In the genomic region with DNA sequence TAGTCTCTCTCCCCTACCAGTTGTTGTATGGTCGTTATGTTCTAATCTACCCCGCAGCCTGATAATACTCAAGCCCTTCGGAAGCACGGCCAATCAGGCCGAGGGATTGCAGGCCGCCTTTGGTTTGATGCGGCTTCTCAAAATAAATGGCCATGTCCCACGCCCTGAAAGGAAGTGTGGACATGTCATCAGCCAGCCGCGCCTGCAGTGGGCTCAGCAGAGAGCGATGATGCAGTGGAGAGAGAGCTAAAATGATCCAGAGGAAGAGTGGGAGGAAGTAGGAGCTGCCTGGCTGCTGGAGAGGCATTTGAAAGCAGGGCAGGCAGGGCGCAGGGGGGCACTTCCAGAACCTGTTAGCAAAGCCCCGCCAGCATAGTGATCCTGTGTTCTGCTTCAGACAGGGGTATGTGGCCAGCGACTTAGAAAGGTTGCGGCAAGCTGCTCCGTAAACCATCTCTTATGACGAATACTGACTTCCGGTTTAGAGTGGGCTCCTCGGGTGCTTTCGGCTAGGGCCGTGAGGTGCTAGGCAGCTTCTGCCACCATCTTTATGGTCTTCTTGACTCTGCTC, we compare ENCODE assay signal across 8 mouse cellular contexts. TPM values are rescaled to one million over a fixed set of nuclear protein-coding genes. Genes with fewer than 3 reads are reported as not detected.
DNase-seq lines count a peak whose midpoint lies in the region; ATAC-seq and TF ChIP-seq lines count a peak whose summit lies in the region.

No protein-coding gene starts in this region.

- peaks cover 37% of the 10 kb centered on the region for H3K4me1 ChIP-seq in kidney, embryonic 15.5 days
- peaks cover 51% of the 10 kb centered on the region for H3K4me1 ChIP-seq in lung, embryonic 15.5 days
- H3K4me1 ChIP-seq in midbrain, postnatal 0 days (ENCODE audit: insufficient read depth, low read length) = no peaks in the 10 kb centered on the region; the same call in 1 of the 2 replicates

- no peak overlapping the region for H3K4me3 ChIP-seq in kidney, embryonic 15.5 days (replicated peaks)
- no peak overlapping the region for H3K4me3 ChIP-seq in lung, embryonic 15.5 days
- H3K4me3 ChIP-seq in midbrain, postnatal 0 days (ENCODE audit: low read depth, low read length) = no peak overlapping the region

- H3K4me2 ChIP-seq in kidney, embryonic 15.5 days = peak overlapping the region; percentile 17; the same call in 1 of the 2 replicates
- peak overlapping the region; percentile 11 for H3K4me2 ChIP-seq in lung, embryonic 15.5 days
- no peak overlapping the region for H3K4me2 ChIP-seq in midbrain, postnatal 0 days (ENCODE audit: low read depth, low read length, poor library complexity, severe bottlenecking)

- no peak for TF ChIP-seq CTCF in midbrain, postnatal 0 days (IDR thresholded peaks at IDR 0.05)

- no peak for ATAC-seq in kidney, embryonic 15.5 days (replicated peaks; ENCODE audit: low FRiP score)
- no peak for ATAC-seq in lung, embryonic 15.5 days (ENCODE audit: borderline replicate concordance, extremely low read depth, low FRiP score, low TSS enrichment)
- ATAC-seq in midbrain, postnatal 0 days (ENCODE audit: low FRiP score) = no peak

- H3K27me3 ChIP-seq in kidney, embryonic 15.5 days = no peaks in the 10 kb centered on the region
- H3K27me3 ChIP-seq in lung, embryonic 15.5 days = no peaks in the 10 kb centered on the region
- no peaks in the 10 kb centered on the region for H3K27me3 ChIP-seq in midbrain, postnatal 0 days (ENCODE audit: insufficient read depth, low read length)

- intact Hi-C loops in heart, postnatal 10 days (cut with DNase I) = loop anchor here (10.0 kb wide), 1 partner anchor 528 kb away; no protein-coding TSS in a partner anchor

- no peak overlapping the region for H3K27ac ChIP-seq in kidney, embryonic 15.5 days
- peak overlapping the region; percentile 4; the same call in 1 of the 2 replicates for H3K27ac ChIP-seq in lung, embryonic 15.5 days
- no peak overlapping the region for H3K27ac ChIP-seq in midbrain, postnatal 0 days (ENCODE audit: low read depth, low read length)

- peaks cover under 1% of the 10 kb centered on the region; the same call in 1 of the 2 replicates for H3K36me3 ChIP-seq in kidney, embryonic 15.5 days
- H3K36me3 ChIP-seq in lung, embryonic 15.5 days = no peaks in the 10 kb centered on the region
- H3K36me3 ChIP-seq in midbrain, postnatal 0 days (ENCODE audit: insufficient read depth, low read length) = no peaks in the 10 kb centered on the region

- DNase-seq in kidney, adult 8-10 months = no peak
- peak; percentile 59 for DNase-seq in T-cell, adult 2 months (ENCODE audit: low spot score)
- DNase-seq in heart, postnatal 10 days = peak; percentile 64 to 66
- DNase-seq in thymus, postnatal 14 days = peak; percentile 27
- DNase-seq in midbrain, postnatal 0 days (ENCODE audit: low spot score) = no peak
- DNase-seq in urinary bladder, adult 18-20 months (ENCODE audit: low spot score in 2 of 2) = no peak

- H3K9me3 ChIP-seq in kidney, embryonic 15.5 days (replicated peaks) = no peaks in the 10 kb centered on the region
- no peaks in the 10 kb centered on the region for H3K9me3 ChIP-seq in lung, embryonic 15.5 days
- no peaks in the 10 kb centered on the region for H3K9me3 ChIP-seq in midbrain, postnatal 0 days (ENCODE audit: low read length)

- WGBS in kidney, embryonic 15.5 days = 71% methylated on average over 21 of the region's 21 CpGs
- 65% methylated on average over 21 of the region's 21 CpGs for WGBS in lung, embryonic 15.5 days
- WGBS in midbrain, postnatal 0 days = 88% methylated on average over 21 of the region's 21 CpGs

- no peak overlapping the region for H3K9ac ChIP-seq in kidney, embryonic 15.5 days
- H3K9ac ChIP-seq in lung, embryonic 15.5 days = no peak overlapping the region
- no peak overlapping the region for H3K9ac ChIP-seq in midbrain, postnatal 0 days (replicated peaks; ENCODE audit: low read length, poor library complexity, severe bottlenecking)

RNA-seq across cellular contexts. Expression of a gene that starts 3.2 kb away (rescaled TPM):
- 11.3 and 12.3 TPM in 2 replicates for polyA plus RNA-seq in kidney, embryonic 15.5 days (2015; fragmentation: Nextera tagmentation; extraction: Ambion mirVana)
- total RNA-seq in heart, postnatal 10 days (2021) = 10 to 100 TPM; 14.5 to 16.9 TPM
- polyA plus RNA-seq in lung, embryonic 15.5 days (2015; fragmentation: Nextera tagmentation; extraction: Ambion mirVana) = 12.1 and 13.0 TPM in 2 replicates
- 45.3 and 47.1 TPM in 2 replicates for total RNA-seq in midbrain, postnatal 0 days (2014; rRNA removed)
- polyA plus RNA-seq in midbrain, postnatal 0 days (2015; fragmentation: Nextera tagmentation; extraction: Ambion mirVana) = 20.1 and 22.7 TPM in 2 replicates

RNA-seq across cellular contexts. Expression of a gene that starts 24.8 kb away (rescaled TPM):
- polyA plus RNA-seq in kidney, embryonic 15.5 days (2015; fragmentation: Nextera tagmentation; extraction: Ambion mirVana) = 42.6 and 45.9 TPM in 2 replicates
- total RNA-seq in heart, postnatal 10 days (2021) = 1 to 10 TPM; 4.9 to 5.1 TPM
- polyA plus RNA-seq in lung, embryonic 15.5 days (2015; fragmentation: Nextera tagmentation; extraction: Ambion mirVana) = 45.7 and 46.5 TPM in 2 replicates
- total RNA-seq in midbrain, postnatal 0 days (2014; rRNA removed) = 2.6 and 3.3 TPM in 2 replicates
- 4.2 and 5.8 TPM in 2 replicates for polyA plus RNA-seq in midbrain, postnatal 0 days (2015; fragmentation: Nextera tagmentation; extraction: Ambion mirVana)

RNA-seq across cellular contexts. Expression of a gene that starts 25.1 kb away (rescaled TPM):
- polyA plus RNA-seq in kidney, embryonic 15.5 days (2015; fragmentation: Nextera tagmentation; extraction: Ambion mirVana) = 85.6 and 87.7 TPM in 2 replicates
- total RNA-seq in heart, postnatal 10 days (2021) = 10 to 100 TPM; 50.0 to 54.3 TPM
- 85.7 and 86.6 TPM in 2 replicates for polyA plus RNA-seq in lung, embryonic 15.5 days (2015; fragmentation: Nextera tagmentation; extraction: Ambion mirVana)
- 8.8 and 16.8 TPM in 2 replicates for total RNA-seq in midbrain, postnatal 0 days (2014; rRNA removed)
- polyA plus RNA-seq in midbrain, postnatal 0 days (2015; fragmentation: Nextera tagmentation; extraction: Ambion mirVana) = 24.8 and 24.9 TPM in 2 replicates

RNA-seq across cellular contexts. Expression of a gene that starts 32.4 kb away (rescaled TPM):
- 2.4 and 2.5 TPM in 2 replicates for polyA plus RNA-seq in kidney, embryonic 15.5 days (2015; fragmentation: Nextera tagmentation; extraction: Ambion mirVana)
- total RNA-seq in heart, postnatal 10 days (2021) = under 1 TPM; 0.62 to 0.67 TPM
- 2.4 and 2.8 TPM in 2 replicates for polyA plus RNA-seq in lung, embryonic 15.5 days (2015; fragmentation: Nextera tagmentation; extraction: Ambion mirVana)
- total RNA-seq in midbrain, postnatal 0 days (2014; rRNA removed) = 6.1 and 11.0 TPM in 2 replicates
- polyA plus RNA-seq in midbrain, postnatal 0 days (2015; fragmentation: Nextera tagmentation; extraction: Ambion mirVana) = 7.8 and 8.4 TPM in 2 replicates

RNA-seq across cellular contexts. Expression of a gene that starts 47.0 kb away (rescaled TPM):
- 174 and 176 TPM in 2 replicates for polyA plus RNA-seq in kidney, embryonic 15.5 days (2015; fragmentation: Nextera tagmentation; extraction: Ambion mirVana)
- total RNA-seq in heart, postnatal 10 days (2021) = 10 to 100 TPM; 37.2 to 39.5 TPM
- 113 TPM in 2 replicates for polyA plus RNA-seq in lung, embryonic 15.5 days (2015; fragmentation: Nextera tagmentation; extraction: Ambion mirVana)
- 46.5 and 53.8 TPM in 2 replicates for total RNA-seq in midbrain, postnatal 0 days (2014; rRNA removed)
- 93.9 and 106 TPM in 2 replicates for polyA plus RNA-seq in midbrain, postnatal 0 days (2015; fragmentation: Nextera tagmentation; extraction: Ambion mirVana)

Comparison
In these comparisons a context has a peak if more than half of its experiments do, and no peak if none do; other contexts are left out.
1. DNase-seq: peak in T-cell, adult 2 months (single experiment), heart, postnatal 10 days (2 of 2) and thymus, postnatal 14 days (single experiment); none in kidney, adult 8-10 months (0 of 2), midbrain, postnatal 0 days (single experiment) and urinary bladder, adult 18-20 months (0 of 2).